Mouse (Mus musculus): ENCODE measurements at regions not wholly inside any gene's neighbourhood (a gene's known extent, or its start where the extent isn't known, plus 50 kb on each side); places are given as distances from the start of the nearest gene placed in this dataset.

- Histone ChIP-seq H3ac (ENCODE audit: control insufficient read depth, insufficient read length, low read depth) (no peak overlapping the region), H3K79me2 (ENCODE audit: control insufficient read depth, insufficient read depth) (no peaks in the 10 kb centered on the region), H3K36me3 (ENCODE audit: control insufficient read depth, insufficient read depth) (no peaks in the 10 kb centered on the region), H3K4me3 (ENCODE audit: insufficient read depth, poor library complexity, severe bottlenecking) (no peak overlapping the region), H3K79me3 (ENCODE audit: low read depth) (no peaks in the 10 kb centered on the region), H3K27me3 (ENCODE audit: control insufficient read depth, insufficient read depth, insufficient read length) (no peaks in the 10 kb centered on the region)
- TF ChIP-seq USF1 (IDR thresholded peaks at IDR 0.05; ENCODE audit: low read depth) (no peak), MAX (IDR thresholded peaks at IDR 0.05) (no peak), FOSL1 (IDR thresholded peaks at IDR 0.05; ENCODE audit: insufficient read depth, low read length, poor library complexity, severe bottlenecking) (no peak), MYOD1 (IDR thresholded peaks at IDR 0.05; ENCODE audit: control insufficient read depth, insufficient read length, low read depth) (no peak), CEBPB (IDR thresholded peaks at IDR 0.05; ENCODE audit: low read depth) (no peak), MYOG (IDR thresholded peaks at IDR 0.05; ENCODE audit: control insufficient read depth, extremely low read depth, insufficient read length) (no peak), CTCF (IDR thresholded peaks at IDR 0.05; ENCODE audit: control insufficient read depth, insufficient read depth, insufficient read length) (no peak)
Observed at GRCm38 (mm10) chr3:70106141-70106540, 98.7 kb downstream of the Otol1 start.

- TF ChIP-seq CTCF (IDR thresholded peaks at IDR 0.05; ENCODE audit: control insufficient read depth, insufficient read depth, insufficient read length), result no peak
- no peak for TF ChIP-seq USF1 (IDR thresholded peaks at IDR 0.05; ENCODE audit: low read depth)
- Histone ChIP-seq H3K36me3 (ENCODE audit: control insufficient read depth, insufficient read depth) (no peaks in the 10 kb centered on the region), H3K79me3 (ENCODE audit: low read depth) (no peaks in the 10 kb centered on the region), H3ac (ENCODE audit: control insufficient read depth, insufficient read length, low read depth) (no peak overlapping the region), H3K4me3 (ENCODE audit: insufficient read depth, poor library complexity, severe bottlenecking) (no peak overlapping the region), H3K27me3 (ENCODE audit: control insufficient read depth, insufficient read depth, insufficient read length) (no peaks in the 10 kb centered on the region), H3K79me2 (ENCODE audit: control insufficient read depth, insufficient read depth) (no peaks in the 10 kb centered on the region)
Observed at GRCm38 (mm10) chr3:70126212-70126611, 118.8 kb downstream of the Otol1 start.

- H3K79me2 ChIP-seq (ENCODE audit: control insufficient read depth, insufficient read depth), result no peaks in the 10 kb centered on the region
- H3K36me3 ChIP-seq (ENCODE audit: control insufficient read depth, insufficient read depth), result no peaks in the 10 kb centered on the region
- no peaks in the 10 kb centered on the region for H3K79me3 ChIP-seq (ENCODE audit: low read depth)
- H3K27me3 ChIP-seq (ENCODE audit: control insufficient read depth, insufficient read depth, insufficient read length), result no peaks in the 10 kb centered on the region
- no peak overlapping the region for H3ac ChIP-seq (ENCODE audit: control insufficient read depth, insufficient read length, low read depth)
- H3K4me3 ChIP-seq (ENCODE audit: insufficient read depth, poor library complexity, severe bottlenecking), result no peak overlapping the region
- no peak for TF ChIP-seq CTCF (IDR thresholded peaks at IDR 0.05; ENCODE audit: control insufficient read depth, insufficient read depth, insufficient read length)
Observed at GRCm38 (mm10) chr3:70130241-70131029, 123.0 kb downstream of the Otol1 start.

GRCm38 (mm10) chr3:70134963-70135362, 127.5 kb downstream of the Otol1 start:
- no peaks in the 10 kb centered on the region for H3K79me2 ChIP-seq (ENCODE audit: control insufficient read depth, insufficient read depth)
- H3ac ChIP-seq (ENCODE audit: control insufficient read depth, insufficient read length, low read depth), result no peak overlapping the region
- H3K36me3 ChIP-seq (ENCODE audit: control insufficient read depth, insufficient read depth), result no peaks in the 10 kb centered on the region
- no peaks in the 10 kb centered on the region for H3K79me3 ChIP-seq (ENCODE audit: low read depth)
- H3K27me3 ChIP-seq (ENCODE audit: control insufficient read depth, insufficient read depth, insufficient read length), result no peaks in the 10 kb centered on the region
- TF ChIP-seq MYOG (IDR thresholded peaks at IDR 0.05; ENCODE audit: control insufficient read depth, extremely low read depth, insufficient read length), result no peak
- no peak for TF ChIP-seq USF1 (IDR thresholded peaks at IDR 0.05; ENCODE audit: low read depth)
- TF ChIP-seq CTCF (IDR thresholded peaks at IDR 0.05; ENCODE audit: control insufficient read depth, insufficient read depth, insufficient read length), result no peak
- TF ChIP-seq CEBPB (IDR thresholded peaks at IDR 0.05; ENCODE audit: low read depth), result no peak
- no peak for TF ChIP-seq MYOD1 (IDR thresholded peaks at IDR 0.05; ENCODE audit: control insufficient read depth, insufficient read length, low read depth)
- TF ChIP-seq FOSL1 (IDR thresholded peaks at IDR 0.05; ENCODE audit: insufficient read depth, low read length, poor library complexity, severe bottlenecking), result no peak
- H3K4me3 ChIP-seq (ENCODE audit: insufficient read depth, poor library complexity, severe bottlenecking), result no peak overlapping the region

GRCm38 (mm10) chr3:70138488-70138887, 131.1 kb downstream of the Otol1 start:
- Histone ChIP-seq H3K27me3 (ENCODE audit: control insufficient read depth, insufficient read depth, insufficient read length) (no peaks in the 10 kb centered on the region), H3ac (ENCODE audit: control insufficient read depth, insufficient read length, low read depth) (no peak overlapping the region), H3K36me3 (ENCODE audit: control insufficient read depth, insufficient read depth) (no peaks in the 10 kb centered on the region), H3K79me3 (ENCODE audit: low read depth) (no peaks in the 10 kb centered on the region), H3K4me3 (ENCODE audit: insufficient read depth, poor library complexity, severe bottlenecking) (no peak overlapping the region), H3K79me2 (ENCODE audit: control insufficient read depth, insufficient read depth) (no peaks in the 10 kb centered on the region)
- TF ChIP-seq MYOG (IDR thresholded peaks at IDR 0.05; ENCODE audit: control insufficient read depth, extremely low read depth, insufficient read length) (no peak), MAX (IDR thresholded peaks at IDR 0.05) (no peak), CTCF (IDR thresholded peaks at IDR 0.05; ENCODE audit: control insufficient read depth, insufficient read depth, insufficient read length) (no peak), USF1 (IDR thresholded peaks at IDR 0.05; ENCODE audit: low read depth) (no peak), FOSL1 (IDR thresholded peaks at IDR 0.05; ENCODE audit: insufficient read depth, low read length, poor library complexity, severe bottlenecking) (no peak), MYOD1 (IDR thresholded peaks at IDR 0.05; ENCODE audit: control insufficient read depth, insufficient read length, low read depth) (no peak), CEBPB (IDR thresholded peaks at IDR 0.05; ENCODE audit: low read depth) (no peak)

GRCm38 (mm10) chr3:70138926-70139325, 131.5 kb downstream of the Otol1 start:
- Histone ChIP-seq H3K79me3 (ENCODE audit: low read depth) (no peaks in the 10 kb centered on the region), H3K27me3 (ENCODE audit: control insufficient read depth, insufficient read depth, insufficient read length) (no peaks in the 10 kb centered on the region), H3K4me3 (ENCODE audit: insufficient read depth, poor library complexity, severe bottlenecking) (no peak overlapping the region), H3ac (ENCODE audit: control insufficient read depth, insufficient read length, low read depth) (no peak overlapping the region), H3K36me3 (ENCODE audit: control insufficient read depth, insufficient read depth) (no peaks in the 10 kb centered on the region), H3K79me2 (ENCODE audit: control insufficient read depth, insufficient read depth) (no peaks in the 10 kb centered on the region)
- TF ChIP-seq USF1 (IDR thresholded peaks at IDR 0.05; ENCODE audit: low read depth), result no peak
- no peak for TF ChIP-seq MYOG (IDR thresholded peaks at IDR 0.05; ENCODE audit: control insufficient read depth, extremely low read depth, insufficient read length)
- TF ChIP-seq MAX (IDR thresholded peaks at IDR 0.05), result no peak
- TF ChIP-seq CTCF (IDR thresholded peaks at IDR 0.05; ENCODE audit: control insufficient read depth, insufficient read depth, insufficient read length), result no peak
- TF ChIP-seq CEBPB (IDR thresholded peaks at IDR 0.05; ENCODE audit: low read depth), result no peak
